Mouse (Mus musculus) telencephalon, adult 2 months (tissue): ENCODE measurements around the gene Abhd16a.
"Not testable (repeated sequence)": the region's sequence is repeated elsewhere in the genome, so short reads cannot be mapped to it uniquely, and the experiment has no call there.

ENCODE experiments used
- DNase-seq: peaks from one replicate; pipeline ENCODE4 v3.0.0-alpha.2; 2011; ENCODE audit warnings: low read depth, low spot score

The Abhd16a gene

GRCm38 (mm10) chr17:35121143-35121799 lies 32.2 kb downstream of the Abhd16a start, which contains the start of gene Gpank1:
Gene Gpank1, plus strand, starts transcription at chr17:35121455.
- DNase-seq = peak; percentile 99

GRCm38 (mm10) chr17:35121871-35122303 lies 32.8 kb downstream of the Abhd16a start, which contains the start of gene Csnk2b:
Gene Csnk2b, minus strand, starts transcription at chr17:35122053.
- DNase-seq = peak; percentile 77

GRCm38 (mm10) chr17:35123287-35123686 lies 34.2 kb downstream of the Abhd16a start:
- DNase-seq = not testable (repeated sequence)

GRCm38 (mm10) chr17:35124261-35124896 lies 35.3 kb downstream of the Abhd16a start:
- DNase-seq = not testable (repeated sequence)

- no peak for DNase-seq
Measured at GRCm38 (mm10) chr17:35125081-35125480, 36.0 kb downstream of the Abhd16a start.

GRCm38 (mm10) chr17:35125578-35125977 lies 36.5 kb downstream of the Abhd16a start:
- DNase-seq = no peak

- peak; percentile 46 for DNase-seq
Measured at GRCm38 (mm10) chr17:35126206-35126611, 37.1 kb downstream of the Abhd16a start, which contains the start of gene D17H6S53E. Gene D17H6S53E, plus strand, starts transcription at chr17:35126373.

- DNase-seq = no peak
Measured at GRCm38 (mm10) chr17:35127017-35127416, 38.0 kb downstream of the Abhd16a start.

GRCm38 (mm10) chr17:35128996-35129395 lies 39.9 kb downstream of the Abhd16a start:
- no peak for DNase-seq

GRCm38 (mm10) chr17:35131038-35131437 lies 42.0 kb downstream of the Abhd16a start:
- no peak for DNase-seq

GRCm38 (mm10) chr17:35131500-35132173 lies 42.6 kb downstream of the Abhd16a start, which contains the start of gene Apom:
Gene Apom, minus strand, starts transcription at chr17:35132050.
- DNase-seq = no peak

- no peak for DNase-seq
Measured at GRCm38 (mm10) chr17:35132174-35132560, 43.1 kb downstream of the Abhd16a start.

GRCm38 (mm10) chr17:35133517-35133916 lies 44.5 kb downstream of the Abhd16a start:
- no peak for DNase-seq

- DNase-seq = peak; percentile 93
Measured at GRCm38 (mm10) chr17:35134801-35135590, 45.9 kb downstream of the Abhd16a start, which contains the start of gene Bag6. Gene Bag6, plus strand, starts transcription at chr17:35135178.

- no peak for DNase-seq
Measured at GRCm38 (mm10) chr17:35135591-35136320, 46.7 kb downstream of the Abhd16a start.

- no peak for DNase-seq
Measured at GRCm38 (mm10) chr17:35139269-35139668, 50.2 kb downstream of the Abhd16a start.

- no peak for DNase-seq
Measured at GRCm38 (mm10) chr17:35140490-35140996, 51.5 kb downstream of the Abhd16a start.

GRCm38 (mm10) chr17:35141971-35142370 lies 52.9 kb downstream of the Abhd16a start:
- DNase-seq = no peak

GRCm38 (mm10) chr17:35146139-35146538 lies 57.1 kb downstream of the Abhd16a start:
- DNase-seq = no peak

- DNase-seq = no peak
Measured at GRCm38 (mm10) chr17:35147348-35147747, 58.3 kb downstream of the Abhd16a start.
